Mouse (Mus musculus) lung, embryonic 14.5 days (tissue): ENCODE results near the gene Fam13a. TPM values are rescaled to one million over a fixed set of nuclear protein-coding genes. Genes with fewer than 3 reads are reported as not detected.
A peak's percentile ranks its signal among the peaks of the same experiment; 100 is the strongest.

Experiments used
- ATAC-seq: fragments of 200-750 bp; cut with Nextera tagmentation; 2 replicates; pipeline ENCODE4 v1.8.0; 2017; ENCODE audit warnings: mild to moderate bottlenecking, moderate TSS enrichment, moderate library complexity; ENCODE audit not compliant: insufficient read depth
- DNase-seq: peaks from one replicate; pipeline ENCODE4 v3.0.0-alpha.2; 2015
- H3K27ac ChIP-seq: fragments of 300-500 bp; sonication (generic); 2 replicates; pipeline ENCODE4 v1.5.1; 2014; ENCODE audit warnings: low read depth, mild to moderate bottlenecking, moderate library complexity
- H3K27me3 ChIP-seq: fragments of 300-500 bp; sonication (generic); 2 replicates; pipeline ENCODE4 v1.6.1; 2014; ENCODE audit warnings: low read length, control low read depth; ENCODE audit not compliant: insufficient read depth
- H3K36me3 ChIP-seq: fragments of 300-500 bp; sonication (generic); 2 replicates; pipeline ENCODE4 v1.6.1; 2014; ENCODE audit warnings: control low read depth; ENCODE audit not compliant: insufficient read depth
- H3K4me1 ChIP-seq: fragments of 300-500 bp; sonication (generic); 2 replicates; pipeline ENCODE4 v1.6.1; 2014; ENCODE audit warnings: antibody characterized with exemption, control low read depth; ENCODE audit not compliant: insufficient read depth
- H3K4me2 ChIP-seq: fragments of 300-500 bp; sonication (generic); 2 replicates; pipeline ENCODE4 v1.6.1; 2014; ENCODE audit warnings: mild to moderate bottlenecking
- H3K4me3 ChIP-seq: fragments of 300-500 bp; sonication (generic); 2 replicates; pipeline ENCODE4 v1.5.1; 2014; ENCODE audit warnings: low read depth, low read length
- H3K9ac ChIP-seq: fragments of 300-500 bp; sonication (generic); 2 replicates; pipeline ENCODE4 v1.6.1; 2014
- H3K9me3 ChIP-seq: fragments of 300-500 bp; sonication (generic); 2 replicates; pipeline ENCODE4 v1.6.1; 2016; ENCODE audit warnings: low read depth, low read length, control low read depth
- CTCF ChIP-seq: IDR thresholded peaks from 2 replicates; pipeline ENCODE4 v1.5.1; 2016; ENCODE audit warnings: antibody characterized with exemption, low read depth
- WGBS: fragments of 180-500 bp; shearing (Covaris S2); extraction: QIAGEN DNeasy Blood & Tissue Kit; methylation state at CpG from one replicate; pipeline ENCODE4 v1.1.7; 2014; 5-methylcytosine and 5-hydroxymethylcytosine counted together
- polyA plus RNA-seq: library from polyadenylated mRNA; unstranded; fragments of >200 nt; fragmentation: Nextera tagmentation; extraction: Ambion mirVana; gene quantifications from 2 replicates; pipeline ENCODE4 v1.2.1, GENCODE M21; 2014

Fam13a gene
- polyA plus RNA-seq, 1 experiment from 2014 or later, result 13.7 TPM

- no peak for TF ChIP-seq CTCF
- Histone ChIP-seq H3K27me3 (no peaks in the 10 kb centered on the region), H3K4me3 (no peak overlapping the region), H3K9me3 (no peaks in the 10 kb centered on the region), H3K4me2 (no peak overlapping the region), H3K36me3 (no peaks in the 10 kb centered on the region), H3K4me1 (no peaks in the 10 kb centered on the region), H3K27ac (no peak overlapping the region), H3K9ac (no peak overlapping the region)
- DNase-seq, result no peak
- 91% methylated on average over 5 of the region's 5 CpGs for WGBS
- no peak for ATAC-seq
Measured at GRCm38 (mm10) chr6:59004630-59005029, 19.7 kb downstream of the Fam13a start.

- Histone ChIP-seq H3K27me3 (no peaks in the 10 kb centered on the region), H3K36me3 (no peaks in the 10 kb centered on the region), H3K4me1 (no peaks in the 10 kb centered on the region), H3K9me3 (no peaks in the 10 kb centered on the region), H3K4me2 (no peak overlapping the region), H3K4me3 (no peak overlapping the region), H3K27ac (peak overlapping the region; percentile 59), H3K9ac (no peak overlapping the region)
- TF ChIP-seq CTCF, result no peak
- peak; percentile 85 for ATAC-seq
- peak; percentile 47 for DNase-seq
- 12% methylated on average over 4 of the region's 4 CpGs for WGBS
Measured at GRCm38 (mm10) chr6:58999044-58999453, 25.3 kb downstream of the Fam13a start.

GRCm38 (mm10) chr6:58998528-58998927 is 25.8 kb downstream of the Fam13a start:
- peak; percentile 44; the same call in 1 of the 2 replicates for ATAC-seq
- WGBS, result 59% methylated on average over 4 of the region's 4 CpGs

GRCm38 (mm10) chr6:58989149-58989548 is 35.2 kb downstream of the Fam13a start:
- Histone ChIP-seq H3K4me2 (no peak overlapping the region), H3K9ac (no peak overlapping the region), H3K27ac (no peak overlapping the region), H3K36me3 (no peaks in the 10 kb centered on the region), H3K27me3 (no peaks in the 10 kb centered on the region), H3K4me1 (no peaks in the 10 kb centered on the region), H3K9me3 (no peaks in the 10 kb centered on the region), H3K4me3 (no peak overlapping the region)
- DNase-seq (no peak), ATAC-seq (no peak)
- WGBS, result 73% methylated on average over 3 of the region's 3 CpGs
- no peak for TF ChIP-seq CTCF

More at GRCm38 (mm10) chr6:58998528-58998927, 25.8 kb downstream of the Fam13a start:
- Histone ChIP-seq H3K27ac (peak overlapping the region; percentile 59; the same call in 1 of the 2 replicates), H3K36me3 (no peaks in the 10 kb centered on the region), H3K9me3 (no peaks in the 10 kb centered on the region), H3K4me3 (no peak overlapping the region), H3K4me1 (no peaks in the 10 kb centered on the region), H3K27me3 (no peaks in the 10 kb centered on the region), H3K4me2 (no peak overlapping the region), H3K9ac (no peak overlapping the region)
- DNase-seq, result no peak
- TF ChIP-seq CTCF, result no peak

- H3K9ac ChIP-seq, result no peak overlapping the region
- ATAC-seq, result no peak
- WGBS, result 84% methylated on average over 2 of the region's 2 CpGs
- no peak for DNase-seq
- TF ChIP-seq CTCF, result no peak
- no peaks in the 10 kb centered on the region for H3K9me3 ChIP-seq
- H3K27me3 ChIP-seq, result no peaks in the 10 kb centered on the region
- no peak overlapping the region for H3K4me3 ChIP-seq
- no peak overlapping the region for H3K27ac ChIP-seq
- H3K4me1 ChIP-seq, result no peaks in the 10 kb centered on the region
- H3K4me2 ChIP-seq, result no peak overlapping the region
- H3K36me3 ChIP-seq, result no peaks in the 10 kb centered on the region
Measured at GRCm38 (mm10) chr6:58988706-58989105, 35.6 kb downstream of the Fam13a start.

GRCm38 (mm10) chr6:58987166-58987565 is 37.2 kb downstream of the Fam13a start:
- TF ChIP-seq CTCF, result no peak
- no peak overlapping the region for H3K4me2 ChIP-seq
- no peaks in the 10 kb centered on the region for H3K4me1 ChIP-seq
- no peaks in the 10 kb centered on the region for H3K27me3 ChIP-seq
- no peak overlapping the region for H3K4me3 ChIP-seq
- no peaks in the 10 kb centered on the region for H3K36me3 ChIP-seq
- H3K9ac ChIP-seq, result no peak overlapping the region
- no peak overlapping the region for H3K27ac ChIP-seq
- 87% methylated on average over 5 of the region's 5 CpGs for WGBS
- DNase-seq (no peak), ATAC-seq (no peak)
- H3K9me3 ChIP-seq, result no peaks in the 10 kb centered on the region

- TF ChIP-seq CTCF, result peak; percentile 27
- no peaks in the 10 kb centered on the region for H3K36me3 ChIP-seq
- WGBS, result 82% methylated on average over 8 of the region's 8 CpGs
- no peak overlapping the region for H3K27ac ChIP-seq
- H3K9me3 ChIP-seq, result no peaks in the 10 kb centered on the region
- ATAC-seq, result no peak
- no peak for DNase-seq
- H3K9ac ChIP-seq, result no peak overlapping the region
- no peaks in the 10 kb centered on the region for H3K27me3 ChIP-seq
- H3K4me2 ChIP-seq, result no peak overlapping the region
- H3K4me1 ChIP-seq, result no peaks in the 10 kb centered on the region
- H3K4me3 ChIP-seq, result no peak overlapping the region
Measured at GRCm38 (mm10) chr6:58985186-58985585, 39.2 kb downstream of the Fam13a start.

- 60% methylated on average over 2 of the region's 2 CpGs for WGBS
- DNase-seq, result no peak
- H3K27me3 ChIP-seq, result no peaks in the 10 kb centered on the region
- TF ChIP-seq CTCF, result no peak
- H3K4me3 ChIP-seq, result no peak overlapping the region
- H3K4me1 ChIP-seq, result no peaks in the 10 kb centered on the region
- H3K36me3 ChIP-seq, result no peaks in the 10 kb centered on the region
- H3K4me2 ChIP-seq, result no peak overlapping the region
- ATAC-seq, result no peak
- H3K27ac ChIP-seq, result no peak overlapping the region
- no peaks in the 10 kb centered on the region for H3K9me3 ChIP-seq
- H3K9ac ChIP-seq, result no peak overlapping the region
Measured at GRCm38 (mm10) chr6:58975249-58975648, 49.1 kb downstream of the Fam13a start.
